Mouse (Mus musculus) stomach, embryonic 15.5 days (tissue): Measurements from ENCODE around the gene Sept3. TPM values are rescaled to one million over a fixed set of nuclear protein-coding genes. Genes with fewer than 3 reads are reported as not detected.
"Not testable (repeated sequence)": the region's sequence is repeated elsewhere in the genome, so short reads cannot be mapped to it uniquely, and the experiment has no call there.

Experiments used
- ATAC-seq: fragments of 200-750 bp; cut with Nextera tagmentation; 2 replicates; pipeline ENCODE4 v1.8.0; 2017; ENCODE audit warnings: low read depth, moderate number of reproducible peaks, moderate TSS enrichment; ENCODE audit not compliant: insufficient read depth, low FRiP score
- H3K27ac ChIP-seq: fragments of 300-500 bp; sonication (generic); 2 replicates; pipeline ENCODE4 v1.5.1; 2015; ENCODE audit warnings: mild to moderate bottlenecking, inconsistent platforms
- H3K27me3 ChIP-seq: fragments of 300-500 bp; sonication (generic); replicated peaks from 2 replicates; pipeline ENCODE4 v1.6.1; 2015; ENCODE audit warnings: inconsistent platforms
- H3K36me3 ChIP-seq: fragments of 300-500 bp; sonication (generic); 2 replicates; pipeline ENCODE4 v1.6.1; 2015; ENCODE audit warnings: inconsistent platforms
- H3K4me1 ChIP-seq: fragments of 300-500 bp; sonication (generic); 2 replicates; pipeline ENCODE4 v1.6.1; 2015; ENCODE audit warnings: inconsistent platforms
- H3K4me2 ChIP-seq: fragments of 300-500 bp; sonication (generic); 2 replicates; pipeline ENCODE4 v1.6.1; 2015; ENCODE audit warnings: mild to moderate bottlenecking, inconsistent platforms
- H3K4me3 ChIP-seq: fragments of 300-500 bp; sonication (generic); replicated peaks from 2 replicates; pipeline ENCODE4 v1.5.1; 2015; ENCODE audit warnings: inconsistent platforms
- H3K9ac ChIP-seq: fragments of 300-500 bp; sonication (generic); 2 replicates; pipeline ENCODE4 v1.6.1; 2015; ENCODE audit warnings: inconsistent platforms
- H3K9me3 ChIP-seq: fragments of 300-500 bp; sonication (generic); 2 replicates; pipeline ENCODE4 v1.6.1; 2016; ENCODE audit warnings: inconsistent platforms
- whole genome bisulfite sequencing: fragments of 180-500 bp; shearing (Covaris S2); methylation state at CpG from one replicate; pipeline ENCODE4 v1.1.7; 2015; 5-methylcytosine and 5-hydroxymethylcytosine counted together
- polyA plus RNA-seq: library from polyadenylated mRNA; unstranded; fragments of >200 nt; fragmentation: Nextera tagmentation; extraction: Ambion mirVana; gene quantifications from 2 replicates; pipeline ENCODE4 v1.2.1, GENCODE M21; 2015

Sept3 gene
- polyA plus RNA-seq, 1 experiment from 2014 or later: 10.2 TPM

- not testable (repeated sequence) for ATAC-seq, H3K4me1 ChIP-seq, H3K27me3 ChIP-seq, H3K27ac ChIP-seq, H3K36me3 ChIP-seq, H3K9me3 ChIP-seq
- peak overlapping the region; percentile 98 for H3K4me2 ChIP-seq
- 21% methylated on average over 9 of the region's 9 CpGs for WGBS
- H3K9ac ChIP-seq: peak overlapping the region; percentile 43; the same call in 1 of the 2 replicates
- peak overlapping the region; percentile 76 for H3K4me3 ChIP-seq
Observed at GRCm38 (mm10) chr15:82244805-82245161, 29.9 kb upstream of the Sept3 start.

- no peaks in the 10 kb centered on the region for H3K36me3 ChIP-seq
- peaks cover 9% of the 10 kb centered on the region for H3K4me1 ChIP-seq
- WGBS: 72% methylated on average over 3 of the region's 3 CpGs
- H3K9me3 ChIP-seq: no peaks in the 10 kb centered on the region
- H3K4me3 ChIP-seq: no peak overlapping the region
- H3K27me3 ChIP-seq: no peaks in the 10 kb centered on the region
- no peak overlapping the region for H3K9ac ChIP-seq
- ATAC-seq: no peak
- H3K27ac ChIP-seq: no peak overlapping the region
- H3K4me2 ChIP-seq: no peak overlapping the region
Observed at GRCm38 (mm10) chr15:82247131-82247776, 27.4 kb upstream of the Sept3 start.

- Histone ChIP-seq H3K9ac (no peak overlapping the region), H3K4me3 (no peak overlapping the region), H3K4me2 (no peak overlapping the region), H3K27me3 (0 out of 2 replicates have a peak, but pooled peaks cover 2% of the 10 kb centered on the region), H3K9me3 (no peaks in the 10 kb centered on the region), H3K36me3 (no peaks in the 10 kb centered on the region), H3K27ac (no peak overlapping the region), H3K4me1 (0 out of 2 replicates have a peak, but pooled peaks cover 3% of the 10 kb centered on the region)
- no peak for ATAC-seq
- 98% methylated on average over 3 of the region's 3 CpGs for WGBS
Observed at GRCm38 (mm10) chr15:82251579-82251978, 23.1 kb upstream of the Sept3 start.

- Histone ChIP-seq H3K9me3 (no peaks in the 10 kb centered on the region), H3K9ac (no peak within 1 kb of the TSS), H3K27me3 (0 out of 2 replicates have a peak, but pooled peaks cover 2% of the 10 kb centered on the region), H3K36me3 (no peaks in the 10 kb centered on the region), H3K4me3 (no peak within 1 kb of the TSS), H3K4me2 (no peak within 1 kb of the TSS), H3K27ac (no peak within 1 kb of the TSS), H3K4me1 (0 out of 2 replicates have a peak, but pooled peaks cover 3% of the 10 kb centered on the region)
- 78% methylated on average over 6 of the region's 6 CpGs for WGBS
- ATAC-seq: no peak
Observed at GRCm38 (mm10) chr15:82252097-82252496, 22.6 kb upstream of the Sept3 start, which contains the start of gene 1500009C09Rik. Gene 1500009C09Rik (plus strand): TSS chr15:82252397.

GRCm38 (mm10) chr15:82255248-82255647 is 19.4 kb upstream of the Sept3 start:
- 0 out of 2 replicates have a peak, but pooled peaks cover 3% of the 10 kb centered on the region for H3K4me1 ChIP-seq
- H3K36me3 ChIP-seq: no peaks in the 10 kb centered on the region
- H3K27me3 ChIP-seq: 0 out of 2 replicates have a peak, but pooled peaks cover 2% of the 10 kb centered on the region
- no peak overlapping the region for H3K4me3 ChIP-seq
- no peak overlapping the region for H3K9ac ChIP-seq
- ATAC-seq: no peak
- no peak overlapping the region for H3K27ac ChIP-seq
- H3K9me3 ChIP-seq: no peaks in the 10 kb centered on the region
- no peak overlapping the region for H3K4me2 ChIP-seq
- WGBS: 41% methylated on average over 4 of the region's 4 CpGs

- Histone ChIP-seq H3K27me3 (0 out of 2 replicates have a peak, but pooled peaks cover 2% of the 10 kb centered on the region), H3K27ac (no peak overlapping the region), H3K4me2 (no peak overlapping the region), H3K36me3 (no peaks in the 10 kb centered on the region), H3K9ac (no peak overlapping the region), H3K4me1 (0 out of 2 replicates have a peak, but pooled peaks cover 3% of the 10 kb centered on the region), H3K9me3 (no peaks in the 10 kb centered on the region), H3K4me3 (no peak overlapping the region)
- WGBS: 31% methylated on average over 10 of the region's 10 CpGs
- peak; percentile 19; the same call in 1 of the 2 replicates for ATAC-seq
Observed at GRCm38 (mm10) chr15:82255944-82256383, 18.7 kb upstream of the Sept3 start.

GRCm38 (mm10) chr15:82259510-82259909 is 15.2 kb upstream of the Sept3 start:
- H3K4me3 ChIP-seq: no peak overlapping the region
- no peak overlapping the region for H3K9ac ChIP-seq
- ATAC-seq: no peak
- H3K4me1 ChIP-seq: 0 out of 2 replicates have a peak, but pooled peaks cover 3% of the 10 kb centered on the region
- no peak overlapping the region for H3K27ac ChIP-seq
- 14% methylated on average over 16 of the region's 16 CpGs for WGBS
- no peaks in the 10 kb centered on the region for H3K9me3 ChIP-seq
- no peak overlapping the region for H3K4me2 ChIP-seq
- H3K36me3 ChIP-seq: no peaks in the 10 kb centered on the region
- H3K27me3 ChIP-seq: 0 out of 2 replicates have a peak, but pooled peaks cover 2% of the 10 kb centered on the region

GRCm38 (mm10) chr15:82266356-82266755 is 8.3 kb upstream of the Sept3 start:
- no peaks in the 10 kb centered on the region for H3K4me1 ChIP-seq
- H3K36me3 ChIP-seq: no peaks in the 10 kb centered on the region
- no peak overlapping the region for H3K9ac ChIP-seq
- no peak overlapping the region for H3K4me2 ChIP-seq
- H3K27me3 ChIP-seq: no peaks in the 10 kb centered on the region
- H3K27ac ChIP-seq: no peak overlapping the region
- WGBS: 10% methylated on average over 6 of the region's 6 CpGs
- no peak overlapping the region for H3K4me3 ChIP-seq
- H3K9me3 ChIP-seq: no peaks in the 10 kb centered on the region
- ATAC-seq: no peak

GRCm38 (mm10) chr15:82268185-82268584 is 6.5 kb upstream of the Sept3 start:
- Histone ChIP-seq H3K9me3 (no peaks in the 10 kb centered on the region), H3K27me3 (peaks cover 7% of the 10 kb centered on the region), H3K4me3 (no peak overlapping the region), H3K9ac (no peak overlapping the region), H3K4me1 (no peaks in the 10 kb centered on the region), H3K36me3 (no peaks in the 10 kb centered on the region), H3K27ac (no peak overlapping the region), H3K4me2 (no peak overlapping the region)
- no peak for ATAC-seq
- WGBS: 28% methylated on average over 3 of the region's 3 CpGs

- 82% methylated on average over 9 of the region's 9 CpGs for WGBS
- Histone ChIP-seq H3K27me3 (peaks cover 13% of the 10 kb centered on the region), H3K4me1 (no peaks in the 10 kb centered on the region), H3K4me3 (no peak overlapping the region), H3K4me2 (no peak overlapping the region), H3K36me3 (no peaks in the 10 kb centered on the region), H3K9ac (no peak overlapping the region), H3K27ac (no peak overlapping the region), H3K9me3 (no peaks in the 10 kb centered on the region)
- ATAC-seq: no peak
Observed at GRCm38 (mm10) chr15:82268783-82269182, 5.9 kb upstream of the Sept3 start.

- no peak overlapping the region for H3K4me3 ChIP-seq
- no peak overlapping the region for H3K27ac ChIP-seq
- H3K9me3 ChIP-seq: no peaks in the 10 kb centered on the region
- peaks cover 37% of the 10 kb centered on the region for H3K27me3 ChIP-seq
- ATAC-seq: 0 out of 2 replicates have a peak, but pooled peaks have one; percentile 10
- peaks cover 16% of the 10 kb centered on the region for H3K4me1 ChIP-seq
- WGBS: 1% methylated on average over 5 of the region's 5 CpGs
- H3K4me2 ChIP-seq: no peak overlapping the region
- no peaks in the 10 kb centered on the region for H3K36me3 ChIP-seq
- no peak overlapping the region for H3K9ac ChIP-seq
Observed at GRCm38 (mm10) chr15:82271201-82271600, 3.5 kb upstream of the Sept3 start.

GRCm38 (mm10) chr15:82272295-82272694 is 2.4 kb upstream of the Sept3 start:
- Histone ChIP-seq H3K27ac (no peak overlapping the region), H3K4me2 (no peak overlapping the region), H3K9ac (no peak overlapping the region), H3K27me3 (peaks cover 40% of the 10 kb centered on the region), H3K4me3 (no peak overlapping the region), H3K36me3 (no peaks in the 10 kb centered on the region), H3K9me3 (no peaks in the 10 kb centered on the region), H3K4me1 (peaks cover 17% of the 10 kb centered on the region)
- 82% methylated on average over 6 of the region's 6 CpGs for WGBS
- no peak for ATAC-seq
